Mouse (Mus musculus) central nervous system, embryonic 11.5 days (tissue): ENCODE results near the gene Gm7929. TPM values are rescaled to one million over a fixed set of nuclear protein-coding genes. Genes with fewer than 3 reads are reported as not detected.

Source experiments
- polyA plus RNA-seq: library from polyadenylated mRNA; depleted of rRNA; stranded (reverse); fragments of >200 nt; gene quantifications from 2 replicates; pipeline ENCODE4 v1.2.3, GENCODE M21; 2012; rRNA removed

Gm7929 gene
- polyA plus RNA-seq, result not detected in 2 replicates

GRCm38 (mm10) chr14:41750514-41750913 lies at the start of gene Gm7929:
TSS of gene Gm7929 (minus strand) at chr14:41750614.

GRCm38 (mm10) chr14:41772341-41772740 lies 21.9 kb upstream of the Gm7929 start, which contains the start of gene Gm47189:
TSS of gene Gm47189 (minus strand) at chr14:41772441.

GRCm38 (mm10) chr14:41701785-41702184 lies 48.6 kb downstream of the Gm7929 start, which contains the start of gene Gm8068:
TSS of gene Gm8068 (minus strand) at chr14:41701885.

Other genes with a start within 250 kb of the Gm7929 start
- gene Gm7970, start 195.0 kb downstream of the Gm7929 start, polyA plus RNA-seq, result not detected in 2 replicates
- not detected in 2 replicates for gene 1700049E17Rik2, start 177.4 kb downstream of the Gm7929 start, polyA plus RNA-seq
- gene Gm3072, start 126.0 kb downstream of the Gm7929 start, polyA plus RNA-seq, result not detected in 2 replicates
- gene Gm3676, start 104.1 kb downstream of the Gm7929 start, polyA plus RNA-seq, result not detected in 2 replicates
- gene Gm8068, start 48.7 kb downstream of the Gm7929 start, polyA plus RNA-seq, result not detected in 2 replicates
- gene Gm47189, start 21.8 kb upstream of the Gm7929 start, polyA plus RNA-seq, result not detected in 2 replicates
- gene Gm7980, start 156.7 kb upstream of the Gm7929 start, polyA plus RNA-seq, result not detected in 2 replicates
- not detected in 2 replicates for gene 1700049E17Rik1, start 174.3 kb upstream of the Gm7929 start, polyA plus RNA-seq
- gene 1700024B05Rik, start 193.4 kb upstream of the Gm7929 start, polyA plus RNA-seq, result not detected in 2 replicates
- gene Gm6401, start 217.3 kb upstream of the Gm7929 start, polyA plus RNA-seq, result not detected in 2 replicates
- gene Gm3543, start 232.7 kb upstream of the Gm7929 start, polyA plus RNA-seq, result not detected in 2 replicates